Mouse (Mus musculus): ENCODE data around the gene Atp9a. TPM values are rescaled to one million over a fixed set of nuclear protein-coding genes. Genes with fewer than 3 reads are reported as not detected.
A peak's percentile ranks its signal among the peaks of the same experiment; 100 is the strongest.

Atp9a gene
- polyA plus RNA-seq, 1 experiment from 2014 or later: 1.8 TPM

- no peak for ATAC-seq (ENCODE audit: low read depth)
- Histone ChIP-seq H3K27me3 (no peaks in the 10 kb centered on the region), H3K27ac (no peak overlapping the region), H3K9ac (no peak overlapping the region), H3K9me3 (replicated peaks) (no peaks in the 10 kb centered on the region), H3K4me3 (replicated peaks) (no peak overlapping the region), H3K4me2 (no peak overlapping the region), H3K36me3 (no peaks in the 10 kb centered on the region), H3K4me1 (replicated peaks) (no peaks in the 10 kb centered on the region)
- DNase-seq: no peak
- 70% methylated on average over 18 of the region's 18 CpGs for WGBS (ENCODE audit: insufficient replicate concordance)
Measured at GRCm38 (mm10) chr2:168614170-168614872, 127.9 kb downstream of the Atp9a start.

GRCm38 (mm10) chr2:168613092-168613880, 128.9 kb downstream of the Atp9a start:
- no peaks in the 10 kb centered on the region for H3K27me3 ChIP-seq
- H3K4me2 ChIP-seq: no peak overlapping the region
- H3K9ac ChIP-seq: no peak overlapping the region
- H3K9me3 ChIP-seq (replicated peaks): no peaks in the 10 kb centered on the region
- H3K27ac ChIP-seq: no peak overlapping the region
- H3K4me1 ChIP-seq (replicated peaks): no peaks in the 10 kb centered on the region
- DNase-seq: no peak
- H3K36me3 ChIP-seq: no peaks in the 10 kb centered on the region
- H3K4me3 ChIP-seq (replicated peaks): no peak overlapping the region
- ATAC-seq (ENCODE audit: low read depth): no peak
- 60% methylated on average over 13 of the region's 13 CpGs for WGBS (ENCODE audit: insufficient replicate concordance)

GRCm38 (mm10) chr2:168610941-168611340, 131.3 kb downstream of the Atp9a start:
- Histone ChIP-seq H3K27me3 (no peaks in the 10 kb centered on the region), H3K4me3 (replicated peaks) (no peak overlapping the region), H3K9me3 (replicated peaks) (no peaks in the 10 kb centered on the region), H3K36me3 (no peaks in the 10 kb centered on the region), H3K4me2 (no peak overlapping the region), H3K4me1 (replicated peaks) (no peaks in the 10 kb centered on the region), H3K27ac (no peak overlapping the region), H3K9ac (no peak overlapping the region)
- WGBS (ENCODE audit: insufficient replicate concordance): 57% methylated on average over 3 of the region's 3 CpGs
- ATAC-seq (ENCODE audit: low read depth) (no peak), DNase-seq (no peak)

- Histone ChIP-seq H3K9ac (no peak overlapping the region), H3K4me2 (no peak overlapping the region), H3K9me3 (replicated peaks) (no peaks in the 10 kb centered on the region), H3K27me3 (no peaks in the 10 kb centered on the region), H3K27ac (no peak overlapping the region), H3K36me3 (no peaks in the 10 kb centered on the region), H3K4me3 (replicated peaks) (no peak overlapping the region), H3K4me1 (replicated peaks) (peaks cover 4% of the 10 kb centered on the region; the same call in 1 of the 2 replicates)
- no peak for DNase-seq
- no peak for ATAC-seq (ENCODE audit: low read depth)
- 54% methylated on average over 6 of the region's 6 CpGs for whole genome bisulfite sequencing (ENCODE audit: insufficient replicate concordance)
Measured at GRCm38 (mm10) chr2:168609653-168610248, 132.5 kb downstream of the Atp9a start.

- ATAC-seq (ENCODE audit: low read depth) (no peak), DNase-seq (no peak)
- Histone ChIP-seq H3K9ac (no peak overlapping the region), H3K4me1 (replicated peaks) (peaks cover 8% of the 10 kb centered on the region), H3K4me3 (replicated peaks) (no peak overlapping the region), H3K27ac (no peak overlapping the region), H3K36me3 (no peaks in the 10 kb centered on the region), H3K27me3 (peaks cover 10% of the 10 kb centered on the region), H3K4me2 (no peak overlapping the region), H3K9me3 (replicated peaks) (no peaks in the 10 kb centered on the region)
- 62% methylated on average over 9 of the region's 9 CpGs for WGBS (ENCODE audit: insufficient replicate concordance)
Measured at GRCm38 (mm10) chr2:168608125-168608564, 134.1 kb downstream of the Atp9a start.

GRCm38 (mm10) chr2:168604655-168605070, 137.5 kb downstream of the Atp9a start:
- H3K4me3 ChIP-seq (replicated peaks): no peak overlapping the region
- H3K36me3 ChIP-seq: no peaks in the 10 kb centered on the region
- no peak overlapping the region for H3K9ac ChIP-seq
- no peak overlapping the region for H3K4me2 ChIP-seq
- 12% methylated on average over 16 of the region's 16 CpGs for WGBS (ENCODE audit: insufficient replicate concordance)
- no peak overlapping the region for H3K27ac ChIP-seq
- ATAC-seq (ENCODE audit: low read depth) (no peak), DNase-seq (no peak)
- no peaks in the 10 kb centered on the region for H3K9me3 ChIP-seq (replicated peaks)
- H3K4me1 ChIP-seq (replicated peaks): peaks cover 16% of the 10 kb centered on the region
- peaks cover 44% of the 10 kb centered on the region for H3K27me3 ChIP-seq

GRCm38 (mm10) chr2:168602387-168602741, 139.8 kb downstream of the Atp9a start:
- Histone ChIP-seq H3K27me3 (peaks cover 63% of the 10 kb centered on the region), H3K27ac (no peak overlapping the region), H3K4me1 (replicated peaks) (peaks cover 16% of the 10 kb centered on the region), H3K36me3 (no peaks in the 10 kb centered on the region), H3K9ac (no peak overlapping the region), H3K4me2 (no peak overlapping the region), H3K4me3 (replicated peaks) (no peak overlapping the region), H3K9me3 (replicated peaks) (no peaks in the 10 kb centered on the region)
- DNase-seq (no peak), ATAC-seq (ENCODE audit: low read depth) (no peak)
- 29% methylated on average over 12 of the region's 12 CpGs for WGBS (ENCODE audit: insufficient replicate concordance)

- H3K36me3 ChIP-seq: no peaks in the 10 kb centered on the region
- no peak for ATAC-seq (ENCODE audit: low read depth)
- H3K4me2 ChIP-seq: peak within 1 kb of the TSS; percentile 42
- peaks cover 16% of the 10 kb centered on the region for H3K4me1 ChIP-seq (replicated peaks)
- 3% methylated on average over 56 of the region's 56 CpGs for WGBS (ENCODE audit: insufficient replicate concordance)
- DNase-seq: no peak
- no peak within 1 kb of the TSS for H3K27ac ChIP-seq
- H3K27me3 ChIP-seq: peaks cover 63% of the 10 kb centered on the region
- H3K4me3 ChIP-seq (replicated peaks): peak within 1 kb of the TSS; percentile 27
- no peak within 1 kb of the TSS for H3K9ac ChIP-seq
- H3K9me3 ChIP-seq (replicated peaks): no peaks in the 10 kb centered on the region
Measured at GRCm38 (mm10) chr2:168601491-168602386, 140.5 kb downstream of the Atp9a start, which contains the start of gene Nfatc2. Gene Nfatc2, minus strand, starts transcription at chr2:168601657.

- H3K27me3 ChIP-seq: peaks cover 63% of the 10 kb centered on the region
- peak overlapping the region; percentile 27 for H3K4me3 ChIP-seq (replicated peaks)
- ATAC-seq (ENCODE audit: low read depth) (no peak), DNase-seq (no peak)
- H3K4me1 ChIP-seq (replicated peaks): peaks cover 16% of the 10 kb centered on the region
- H3K9ac ChIP-seq: no peak overlapping the region
- H3K4me2 ChIP-seq: peak overlapping the region; percentile 42
- 5% methylated on average over 32 of the region's 32 CpGs for WGBS (ENCODE audit: insufficient replicate concordance)
- no peaks in the 10 kb centered on the region for H3K9me3 ChIP-seq (replicated peaks)
- H3K27ac ChIP-seq: no peak overlapping the region
- H3K36me3 ChIP-seq: no peaks in the 10 kb centered on the region
Measured at GRCm38 (mm10) chr2:168600750-168601490, 141.3 kb downstream of the Atp9a start.

GRCm38 (mm10) chr2:168595693-168596092, 146.5 kb downstream of the Atp9a start:
- H3K4me2 ChIP-seq: no peak overlapping the region
- no peaks in the 10 kb centered on the region for H3K36me3 ChIP-seq
- H3K27ac ChIP-seq: no peak overlapping the region
- ATAC-seq (ENCODE audit: low read depth) (no peak), DNase-seq (no peak)
- H3K4me3 ChIP-seq (replicated peaks): no peak overlapping the region
- peaks cover 33% of the 10 kb centered on the region for H3K27me3 ChIP-seq
- 43% methylated on average over 7 of the region's 7 CpGs for WGBS (ENCODE audit: insufficient replicate concordance)
- no peak overlapping the region for H3K9ac ChIP-seq
- peaks cover 9% of the 10 kb centered on the region for H3K4me1 ChIP-seq (replicated peaks)
- no peaks in the 10 kb centered on the region for H3K9me3 ChIP-seq (replicated peaks)

Data from liver, embryonic 13.5 days (tissue).